Mouse (Mus musculus) limb, embryonic 13.5 days (tissue): ENCODE data around the gene Dlgap1. TPM values are rescaled to one million over a fixed set of nuclear protein-coding genes. Genes with fewer than 3 reads are reported as not detected.

Experiments
- ATAC-seq: fragments of 200-750 bp; cut with Nextera tagmentation; 2 replicates; pipeline ENCODE4 v1.8.0; 2017; ENCODE audit warnings: low read depth, moderate number of reproducible peaks, moderate TSS enrichment; ENCODE audit not compliant: low FRiP score
- H3K27ac ChIP-seq: fragments of 300-500 bp; sonication (generic); 2 replicates; pipeline ENCODE4 v1.5.1; 2015; ENCODE audit warnings: inconsistent platforms, mild to moderate bottlenecking, moderate library complexity
- H3K27me3 ChIP-seq: fragments of 300-500 bp; sonication (generic); 2 replicates; pipeline ENCODE4 v1.6.1; 2015; ENCODE audit warnings: mild to moderate bottlenecking, inconsistent platforms
- H3K36me3 ChIP-seq: fragments of 300-500 bp; sonication (generic); 2 replicates; pipeline ENCODE4 v1.6.1; 2015; ENCODE audit warnings: inconsistent platforms, mild to moderate bottlenecking, moderate library complexity
- H3K4me1 ChIP-seq: fragments of 300-500 bp; sonication (generic); 2 replicates; pipeline ENCODE4 v1.6.1; 2015; ENCODE audit warnings: inconsistent platforms
- H3K4me2 ChIP-seq: fragments of 300-500 bp; sonication (generic); replicated peaks from 2 replicates; pipeline ENCODE4 v1.6.1; 2015; ENCODE audit warnings: inconsistent platforms, mild to moderate bottlenecking, moderate library complexity
- H3K4me3 ChIP-seq: fragments of 300-500 bp; sonication (generic); 2 replicates; pipeline ENCODE4 v1.5.1; 2015; ENCODE audit warnings: moderate library complexity, mild to moderate bottlenecking, inconsistent platforms
- H3K9ac ChIP-seq: fragments of 300-500 bp; sonication (generic); 2 replicates; pipeline ENCODE4 v1.6.1; 2015; ENCODE audit warnings: mild to moderate bottlenecking, inconsistent platforms
- H3K9me3 ChIP-seq: fragments of 300-500 bp; sonication (generic); 2 replicates; pipeline ENCODE4 v1.6.1; 2016; ENCODE audit warnings: inconsistent platforms
- WGBS: fragments of 180-500 bp; shearing (Covaris S2); methylation state at CpG from one replicate; pipeline ENCODE4 v1.1.7; 2015; 5-methylcytosine and 5-hydroxymethylcytosine counted together
- polyA plus RNA-seq: library from polyadenylated mRNA; unstranded; fragments of >200 nt; fragmentation: Nextera tagmentation; extraction: Ambion mirVana; gene quantifications from 2 replicates; pipeline ENCODE4 v1.2.1, GENCODE M21; 2015

Dlgap1 gene
- polyA plus RNA-seq, 1 experiment from 2014 or later: 9.2 TPM

DNA sequence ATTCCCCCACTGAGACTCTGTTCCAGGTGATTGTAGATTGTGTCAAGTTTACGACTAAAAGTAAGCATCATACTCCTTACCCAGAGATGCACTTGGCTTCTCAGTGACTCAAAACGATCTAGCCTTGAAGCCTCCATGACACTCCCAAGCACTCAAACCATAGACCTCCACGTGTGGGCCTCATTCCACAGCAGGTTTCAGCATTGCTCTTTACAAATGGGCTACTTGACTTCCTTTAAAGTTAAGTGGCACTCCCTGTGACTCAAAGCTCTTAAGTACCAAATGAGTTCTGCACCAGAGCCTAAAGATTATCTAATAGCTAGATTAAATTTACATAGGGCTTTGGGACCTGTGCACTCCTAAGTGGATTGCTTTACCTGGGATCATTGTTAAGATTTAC lies 400.3 kb downstream of the Dlgap1 start:
- Histone ChIP-seq H3K27me3 (0 out of 2 replicates have a peak, but pooled peaks cover 4% of the 10 kb centered on the region), H3K27ac (no peak overlapping the region), H3K4me1 (no peaks in the 10 kb centered on the region), H3K9me3 (no peaks in the 10 kb centered on the region), H3K4me2 (no peak overlapping the region), H3K4me3 (no peak overlapping the region), H3K9ac (no peak overlapping the region), H3K36me3 (no peaks in the 10 kb centered on the region)
- no peak for ATAC-seq
- 66% methylated on average over 3 of the region's 3 CpGs for WGBS

DNA sequence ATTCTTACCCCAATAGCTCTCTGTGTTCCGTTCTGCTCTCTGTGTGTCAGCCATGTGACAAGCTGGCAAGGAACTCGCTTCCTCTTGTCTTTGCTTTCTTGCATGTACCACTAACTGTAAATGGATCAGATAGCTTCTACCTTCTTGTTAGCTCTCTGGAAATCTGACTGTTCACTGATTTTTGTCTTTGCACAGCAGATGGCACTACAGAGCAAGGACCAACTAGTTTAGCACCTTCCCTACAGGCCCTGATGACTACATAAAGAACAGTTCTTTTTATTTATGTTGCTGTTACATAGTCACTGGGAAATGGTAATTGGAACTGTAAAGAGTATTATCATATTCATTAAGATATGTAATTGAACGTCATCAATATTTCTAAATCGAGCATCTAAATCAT lies 408.1 kb downstream of the Dlgap1 start:
- no peaks in the 10 kb centered on the region for H3K36me3 ChIP-seq
- H3K27me3 ChIP-seq: no peaks in the 10 kb centered on the region
- no peak overlapping the region for H3K4me3 ChIP-seq
- WGBS: 72% methylated on average over 4 of the region's 4 CpGs
- H3K27ac ChIP-seq: no peak overlapping the region
- no peak overlapping the region for H3K9ac ChIP-seq
- no peaks in the 10 kb centered on the region for H3K9me3 ChIP-seq
- no peak overlapping the region for H3K4me2 ChIP-seq
- ATAC-seq: no peak
- H3K4me1 ChIP-seq: no peaks in the 10 kb centered on the region

DNA sequence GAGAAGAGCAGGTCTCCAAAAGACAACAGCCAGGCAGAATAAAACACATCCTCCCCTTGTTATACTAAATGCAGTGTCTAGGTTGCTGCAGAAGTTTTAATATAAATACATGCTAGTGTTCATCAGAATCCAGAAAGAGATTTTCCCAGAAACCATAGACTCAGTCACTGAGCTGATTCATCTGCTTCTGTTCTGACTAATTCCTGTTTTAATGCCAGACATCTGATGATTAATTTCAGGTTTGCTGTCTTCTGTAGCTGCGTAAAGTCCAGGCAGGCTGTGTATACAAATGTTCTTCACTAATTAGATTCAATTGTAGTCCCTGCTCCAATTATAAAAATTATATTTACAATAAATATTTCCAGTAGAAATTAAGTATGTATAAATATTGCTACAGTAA lies 419.6 kb downstream of the Dlgap1 start:
- Histone ChIP-seq H3K4me2 (no peak overlapping the region), H3K36me3 (no peaks in the 10 kb centered on the region), H3K4me1 (no peaks in the 10 kb centered on the region), H3K27me3 (no peaks in the 10 kb centered on the region), H3K9ac (no peak overlapping the region), H3K4me3 (no peak overlapping the region), H3K27ac (no peak overlapping the region), H3K9me3 (no peaks in the 10 kb centered on the region)
- no peak for ATAC-seq
- WGBS: 72% methylated on average over 1 of the region's 1 CpGs

DNA sequence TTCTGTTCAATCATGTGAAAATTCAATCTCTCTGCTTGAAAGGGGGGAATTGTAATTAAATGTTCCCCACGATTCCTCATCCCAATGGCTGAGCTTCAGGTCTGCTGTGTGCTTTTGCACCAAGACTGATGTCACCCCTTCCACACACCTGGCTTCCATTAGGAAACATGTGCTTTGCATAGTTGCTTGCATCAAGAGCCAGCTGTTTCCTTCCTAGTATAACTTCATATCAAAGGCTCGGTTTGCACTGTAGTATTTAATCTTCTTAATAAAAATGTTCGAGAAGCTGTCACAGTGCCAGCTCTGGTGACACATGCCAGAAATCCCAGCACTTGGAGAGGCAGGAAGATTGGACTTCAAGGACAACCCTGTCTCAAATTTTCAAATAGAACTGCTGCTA lies 428.3 kb downstream of the Dlgap1 start:
- peak; percentile 95 for ATAC-seq
- H3K4me2 ChIP-seq: peak overlapping the region; percentile 39
- H3K36me3 ChIP-seq: no peaks in the 10 kb centered on the region
- H3K4me1 ChIP-seq: peaks cover 18% of the 10 kb centered on the region
- no peaks in the 10 kb centered on the region for H3K27me3 ChIP-seq
- H3K9me3 ChIP-seq: no peaks in the 10 kb centered on the region
- no peak overlapping the region for H3K27ac ChIP-seq
- no peak overlapping the region for H3K9ac ChIP-seq
- no peak overlapping the region for H3K4me3 ChIP-seq
- WGBS: 13% methylated on average over 3 of the region's 3 CpGs

DNA sequence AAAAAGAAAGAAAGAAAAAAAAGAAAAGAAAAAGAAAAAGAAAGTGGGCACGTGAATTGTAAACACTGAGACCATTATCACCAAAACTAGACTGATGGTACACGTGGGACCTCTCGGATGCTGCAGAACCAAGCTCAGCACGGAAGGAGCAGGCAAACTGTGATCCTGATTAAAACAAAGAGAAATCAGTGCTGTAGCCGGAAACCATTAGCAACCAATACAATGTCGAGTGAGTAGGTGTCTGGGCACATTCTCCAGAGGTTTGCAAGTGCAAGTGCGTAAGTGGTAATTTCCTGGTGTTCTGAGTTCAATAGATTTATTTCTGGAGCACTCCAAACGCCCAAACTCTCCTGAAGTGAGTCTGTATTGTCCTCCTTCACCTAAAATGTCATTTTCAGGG lies 428.8 kb downstream of the Dlgap1 start:
- WGBS: 18% methylated on average over 8 of the region's 8 CpGs
- Histone ChIP-seq H3K27me3 (no peaks in the 10 kb centered on the region), H3K36me3 (no peaks in the 10 kb centered on the region), H3K9me3 (no peaks in the 10 kb centered on the region), H3K4me1 (peaks cover 18% of the 10 kb centered on the region), H3K27ac (no peak overlapping the region; the same call in 1 of the 2 replicates), H3K4me2 (peak overlapping the region; percentile 39), H3K4me3 (no peak overlapping the region), H3K9ac (no peak overlapping the region)
- ATAC-seq: 0 out of 2 replicates have a peak, but pooled peaks have one; percentile 30

DNA sequence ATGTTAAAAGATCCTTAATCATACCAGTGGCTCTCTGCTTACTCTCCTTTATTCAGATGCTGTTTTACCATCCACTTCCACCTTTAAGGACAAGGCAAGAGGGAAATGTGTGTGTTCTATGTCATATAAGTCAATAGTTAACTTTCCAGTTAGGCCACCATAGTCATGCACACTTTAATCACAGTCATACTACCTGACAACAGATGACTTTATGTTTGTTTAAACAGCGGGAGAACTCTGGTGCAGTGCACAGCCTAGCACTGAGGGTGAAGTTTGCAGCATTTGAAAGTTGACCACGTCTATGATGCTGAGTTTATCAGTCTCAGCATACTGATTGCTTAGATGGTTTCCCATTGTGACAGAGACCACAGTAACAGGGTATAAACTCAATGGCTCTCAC lies 433.0 kb downstream of the Dlgap1 start:
- H3K4me2 ChIP-seq: no peak overlapping the region
- no peak overlapping the region for H3K4me3 ChIP-seq
- H3K27ac ChIP-seq: no peak overlapping the region
- no peaks in the 10 kb centered on the region for H3K36me3 ChIP-seq
- no peaks in the 10 kb centered on the region for H3K9me3 ChIP-seq
- ATAC-seq: no peak
- WGBS: 79% methylated on average over 2 of the region's 2 CpGs
- no peaks in the 10 kb centered on the region for H3K27me3 ChIP-seq
- H3K9ac ChIP-seq: no peak overlapping the region
- peaks cover 11% of the 10 kb centered on the region for H3K4me1 ChIP-seq

DNA sequence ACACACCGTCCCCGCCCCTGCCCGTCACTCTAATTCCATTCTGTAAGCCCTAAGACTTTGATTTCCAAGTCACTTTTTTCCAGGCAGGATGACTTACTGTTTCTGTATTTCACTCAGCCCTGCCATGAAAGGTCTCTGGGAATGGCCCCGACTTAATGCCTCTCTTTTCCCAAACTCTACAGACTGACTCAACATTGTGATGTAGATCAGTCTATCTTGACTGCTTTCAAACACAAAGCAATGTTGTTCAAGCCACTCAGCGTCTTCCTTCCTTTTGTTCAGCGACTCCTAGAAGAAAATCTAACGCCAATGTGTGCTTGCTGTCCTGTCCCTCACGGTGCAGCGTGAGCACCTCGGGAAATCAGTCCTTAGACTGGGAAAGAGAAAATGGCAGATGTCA lies 434.9 kb downstream of the Dlgap1 start:
- Histone ChIP-seq H3K27ac (no peak overlapping the region), H3K4me2 (no peak overlapping the region), H3K9ac (no peak overlapping the region), H3K27me3 (no peaks in the 10 kb centered on the region), H3K9me3 (no peaks in the 10 kb centered on the region), H3K36me3 (no peaks in the 10 kb centered on the region), H3K4me3 (no peak overlapping the region), H3K4me1 (no peaks in the 10 kb centered on the region)
- 44% methylated on average over 10 of the region's 10 CpGs for WGBS
- ATAC-seq: no peak

DNA sequence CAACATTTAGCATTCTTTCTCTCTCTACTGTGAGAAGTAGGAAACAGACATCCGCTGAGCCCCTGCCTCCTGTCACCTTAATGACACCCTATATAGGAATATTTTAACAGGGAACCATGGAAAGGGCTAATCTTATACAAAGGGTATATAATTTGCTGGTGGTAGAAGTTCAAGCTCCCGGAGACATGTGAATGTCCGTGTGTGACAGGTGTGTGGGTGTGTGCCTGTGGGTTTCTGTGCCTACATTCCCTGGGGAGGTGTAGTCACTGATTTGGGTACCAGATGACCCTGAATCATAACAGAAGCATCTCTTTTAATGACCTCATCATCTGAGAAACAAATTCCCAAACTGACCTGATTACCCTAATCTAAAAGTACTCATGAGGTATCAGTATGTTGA lies 445.3 kb downstream of the Dlgap1 start:
- Histone ChIP-seq H3K4me1 (no peaks in the 10 kb centered on the region), H3K9me3 (no peaks in the 10 kb centered on the region), H3K36me3 (no peaks in the 10 kb centered on the region), H3K4me3 (no peak overlapping the region), H3K9ac (no peak overlapping the region), H3K4me2 (no peak overlapping the region), H3K27me3 (no peaks in the 10 kb centered on the region), H3K27ac (no peak overlapping the region)
- WGBS: 91% methylated on average over 3 of the region's 3 CpGs
- no peak for ATAC-seq

DNA sequence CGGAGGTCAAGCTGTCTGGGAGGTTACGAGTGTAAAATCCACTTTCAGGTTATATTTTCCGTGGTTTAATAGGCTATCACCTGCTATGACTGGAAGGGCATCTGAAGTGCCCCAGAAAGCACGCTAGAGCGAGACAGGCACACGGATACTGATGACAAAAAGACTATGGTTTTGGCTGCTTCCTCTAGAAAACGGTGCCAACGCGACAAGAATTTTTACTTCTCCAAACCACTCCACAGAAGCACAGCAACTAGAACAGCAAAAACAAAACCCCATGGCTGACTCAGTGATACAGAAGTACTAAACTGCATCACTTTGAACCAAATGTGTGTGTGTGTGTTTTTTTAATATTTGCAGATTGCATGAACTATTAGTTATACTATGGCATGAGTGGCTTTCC lies 459.0 kb downstream of the Dlgap1 start:
- H3K4me1 ChIP-seq: no peaks in the 10 kb centered on the region
- H3K4me3 ChIP-seq: no peak overlapping the region
- no peak overlapping the region for H3K4me2 ChIP-seq
- ATAC-seq: no peak
- H3K36me3 ChIP-seq: no peaks in the 10 kb centered on the region
- H3K27ac ChIP-seq: no peak overlapping the region
- WGBS: 80% methylated on average over 9 of the region's 9 CpGs
- H3K27me3 ChIP-seq: no peaks in the 10 kb centered on the region
- no peaks in the 10 kb centered on the region for H3K9me3 ChIP-seq
- H3K9ac ChIP-seq: no peak overlapping the region

DNA sequence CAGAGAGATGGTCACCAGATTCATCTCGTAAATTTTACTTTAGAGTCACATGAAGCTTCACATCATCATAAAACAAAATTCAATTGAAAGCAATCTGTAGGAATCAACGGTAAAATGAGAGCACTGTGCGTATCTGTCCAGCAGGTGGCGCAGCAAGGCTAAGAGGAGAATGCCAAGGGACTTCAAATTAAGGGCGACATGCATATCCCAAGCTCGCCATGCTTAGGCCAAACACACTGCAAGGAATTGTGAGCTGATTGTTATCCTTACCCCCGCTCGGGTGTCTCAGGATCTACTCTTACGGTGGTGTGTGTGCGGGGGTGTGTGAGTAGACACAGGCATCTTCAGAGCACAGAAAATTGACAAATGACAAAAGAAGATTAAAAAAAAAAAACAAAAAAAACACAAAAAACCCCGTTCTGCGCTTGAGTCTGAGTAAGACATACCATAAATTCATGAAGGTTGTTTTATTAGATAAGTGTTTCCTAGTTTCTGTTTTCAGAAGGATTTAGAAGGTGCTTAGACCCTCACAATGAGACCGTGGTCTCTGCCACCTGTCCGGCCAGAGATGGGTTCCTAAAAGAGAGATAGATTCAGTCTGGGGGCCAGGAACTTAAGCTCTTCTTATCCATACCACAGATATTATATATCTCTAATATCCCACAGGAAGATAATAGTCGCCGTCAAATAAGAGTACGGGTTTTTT lies 461.0 kb downstream of the Dlgap1 start:
- Histone ChIP-seq H3K4me3 (no peak overlapping the region), H3K27ac (no peak overlapping the region), H3K27me3 (no peaks in the 10 kb centered on the region), H3K9ac (no peak overlapping the region), H3K4me1 (no peaks in the 10 kb centered on the region), H3K36me3 (no peaks in the 10 kb centered on the region), H3K4me2 (peak overlapping the region; percentile 45), H3K9me3 (no peaks in the 10 kb centered on the region)
- 0 out of 2 replicates have a peak, but pooled peaks have one; percentile 51 for ATAC-seq
- 14% methylated on average over 17 of the region's 17 CpGs for WGBS

DNA sequence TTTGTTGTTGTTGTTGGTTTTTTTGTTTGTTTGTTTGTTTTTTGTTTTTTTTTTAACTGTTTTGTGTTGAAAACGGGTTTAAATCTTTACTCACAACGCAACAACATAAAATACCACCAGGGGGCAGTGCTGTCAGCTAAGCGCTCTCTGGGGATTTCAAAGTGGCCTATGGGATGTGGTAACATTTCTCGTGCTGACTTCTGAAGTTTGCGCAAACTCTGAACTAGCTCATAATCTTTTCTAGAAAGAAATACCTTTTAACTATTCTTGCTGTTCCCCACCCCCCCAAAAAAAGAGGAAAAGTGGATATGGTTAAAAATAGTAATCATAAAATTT lies 461.5 kb downstream of the Dlgap1 start:
- no peak overlapping the region for H3K27ac ChIP-seq
- H3K9ac ChIP-seq: no peak overlapping the region
- H3K4me2 ChIP-seq: 0 out of 2 replicates have a peak overlapping the region, but pooled peaks have one; percentile 45
- H3K36me3 ChIP-seq: no peaks in the 10 kb centered on the region
- no peak for ATAC-seq
- 11% methylated on average over 5 of the region's 5 CpGs for WGBS
- H3K9me3 ChIP-seq: no peaks in the 10 kb centered on the region
- no peaks in the 10 kb centered on the region for H3K4me1 ChIP-seq
- H3K4me3 ChIP-seq: no peak overlapping the region
- no peaks in the 10 kb centered on the region for H3K27me3 ChIP-seq

DNA sequence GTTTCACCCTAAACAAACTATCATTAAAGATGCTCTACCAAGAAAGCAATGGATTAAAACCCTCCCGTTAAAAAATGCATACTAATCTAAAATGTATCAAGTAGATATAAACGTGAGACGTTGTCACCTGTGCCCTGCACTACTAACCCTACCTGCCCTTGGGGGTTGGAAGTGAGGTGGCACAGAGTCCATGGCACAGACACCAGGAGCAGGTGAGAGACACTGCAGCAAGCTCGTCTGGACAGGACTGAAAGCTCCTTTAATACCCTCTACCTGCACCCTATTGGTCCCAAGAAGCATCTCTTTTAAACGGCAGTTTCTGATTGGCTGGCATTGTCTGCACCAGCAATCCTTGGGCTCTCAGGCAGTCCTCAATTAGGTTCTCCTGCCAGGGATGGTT lies 464.0 kb downstream of the Dlgap1 start:
- Histone ChIP-seq H3K36me3 (no peaks in the 10 kb centered on the region), H3K27ac (no peak overlapping the region), H3K4me3 (no peak overlapping the region), H3K9ac (no peak overlapping the region), H3K27me3 (no peaks in the 10 kb centered on the region), H3K4me1 (no peaks in the 10 kb centered on the region), H3K9me3 (no peaks in the 10 kb centered on the region), H3K4me2 (no peak overlapping the region)
- ATAC-seq: no peak
- 74% methylated on average over 5 of the region's 5 CpGs for WGBS

DNA sequence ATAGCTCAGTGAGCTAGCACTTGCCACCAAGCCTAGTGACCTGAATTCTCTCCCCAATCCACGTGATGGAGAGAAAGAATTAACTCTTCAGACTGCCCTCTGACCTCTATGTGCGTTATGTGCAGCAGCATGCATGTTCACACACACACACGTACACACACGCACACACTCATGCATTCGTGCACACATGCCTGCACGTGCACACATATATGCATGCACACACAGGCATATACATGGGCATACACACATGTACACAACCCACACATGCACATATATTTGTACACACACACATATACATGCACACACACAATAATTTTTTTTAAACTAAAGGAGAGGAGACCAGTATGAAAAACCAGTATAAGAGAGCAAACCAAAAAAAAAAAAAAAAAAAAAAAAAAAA lies 465.7 kb downstream of the Dlgap1 start:
- ATAC-seq: no peak
- 83% methylated on average over 6 of the region's 6 CpGs for WGBS
- Histone ChIP-seq H3K4me2 (no peak overlapping the region), H3K9me3 (no peaks in the 10 kb centered on the region), H3K4me1 (no peaks in the 10 kb centered on the region), H3K27me3 (no peaks in the 10 kb centered on the region), H3K9ac (no peak overlapping the region), H3K27ac (no peak overlapping the region), H3K4me3 (no peak overlapping the region), H3K36me3 (no peaks in the 10 kb centered on the region)
